Mouse (Mus musculus) E14TG2a.4 (cell line): ENCODE data around the gene Pou2f2.

Source experiments
- CTCF ChIP-seq: conservative IDR thresholded peaks from 2 replicates; pipeline ENCODE4 v1.5.1; 2014; ENCODE audit warnings: low read length
- NANOG ChIP-seq: IDR thresholded peaks from 2 replicates; pipeline ENCODE4 v1.6.1; 2014; ENCODE audit warnings: borderline replicate concordance, low read length, mixed read lengths

GRCm38 (mm10) chr7:25206094-25206830, 26.7 kb upstream of the Pou2f2 start:
- no peak for TF ChIP-seq CTCF
- no peak for TF ChIP-seq NANOG
